Mouse (Mus musculus) c-Kit-negative CD71-positive TER-119-positive erythroid progenitor cells, embryonic 14.5 days (primary cell): ENCODE measurements around the gene Prcc.
A peak's percentile ranks its signal among the peaks of the same experiment; 100 is the strongest.

ENCODE experiments used
- DNase-seq: peaks from one replicate; pipeline ENCODE4 v3.0.0-alpha.2; 2013; ENCODE audit warnings: low read depth, low spot score

Gene Prcc

GRCm38 (mm10) chr3:87885281-87886003 is at the start of gene Prcc:
Gene Prcc (minus strand): TSS chr3:87885608.
- peak; percentile 95 for DNase-seq

- no peak for DNase-seq
Observed at GRCm38 (mm10) chr3:87935201-87935600, 49.8 kb upstream of the Prcc start.

- no peak for DNase-seq
Observed at GRCm38 (mm10) chr3:87934501-87934900, 49.1 kb upstream of the Prcc start.

GRCm38 (mm10) chr3:87934026-87934425 is 48.6 kb upstream of the Prcc start:
- DNase-seq = no peak

- DNase-seq = peak; percentile 71
Observed at GRCm38 (mm10) chr3:87930078-87930795, 44.8 kb upstream of the Prcc start, which contains the start of the genes Isg20l2 and Rrnad1. Gene Isg20l2 (plus strand): TSS chr3:87930314. Gene Rrnad1 (minus strand): TSS chr3:87930717.

- no peak for DNase-seq
Observed at GRCm38 (mm10) chr3:87929341-87930077, 44.1 kb upstream of the Prcc start.

- no peak for DNase-seq
Observed at GRCm38 (mm10) chr3:87927452-87927851, 42.0 kb upstream of the Prcc start.

- no peak for DNase-seq
Observed at GRCm38 (mm10) chr3:87924996-87925395, 39.6 kb upstream of the Prcc start.

GRCm38 (mm10) chr3:87920270-87920943 is 35.0 kb upstream of the Prcc start:
- DNase-seq = no peak

GRCm38 (mm10) chr3:87919336-87920108 is 34.1 kb upstream of the Prcc start, which contains the start of gene Mrpl24:
Gene Mrpl24 (plus strand): TSS chr3:87919506.
- no peak for DNase-seq

- no peak for DNase-seq
Observed at GRCm38 (mm10) chr3:87918551-87918950, 33.1 kb upstream of the Prcc start.

GRCm38 (mm10) chr3:87916990-87917389 is 31.6 kb upstream of the Prcc start:
- DNase-seq = no peak

GRCm38 (mm10) chr3:87913891-87914290 is 28.5 kb upstream of the Prcc start:
- DNase-seq = no peak

GRCm38 (mm10) chr3:87913491-87913890 is 28.1 kb upstream of the Prcc start:
- no peak for DNase-seq

GRCm38 (mm10) chr3:87910573-87911141 is 25.2 kb upstream of the Prcc start:
- no peak for DNase-seq

- DNase-seq = no peak
Observed at GRCm38 (mm10) chr3:87909874-87910273, 24.5 kb upstream of the Prcc start.

- no peak for DNase-seq
Observed at GRCm38 (mm10) chr3:87909381-87909780, 24.0 kb upstream of the Prcc start.

- DNase-seq = no peak
Observed at GRCm38 (mm10) chr3:87907906-87908305, 22.5 kb upstream of the Prcc start.

- no peak for DNase-seq
Observed at GRCm38 (mm10) chr3:87906981-87907857, 21.8 kb upstream of the Prcc start.

GRCm38 (mm10) chr3:87906601-87906980 is 21.2 kb upstream of the Prcc start:
- DNase-seq = no peak
